Mouse (Mus musculus): ENCODE measurements around the gene Psen2. TPM values are rescaled to one million over a fixed set of nuclear protein-coding genes. Genes with fewer than 3 reads are reported as not detected.

Psen2 gene
- polyA plus RNA-seq, 1 experiment from 2014 or later = 5.2 TPM

GRCm38 (mm10) chr1:180198959-180199714, 64.1 kb downstream of the Psen2 start, which contains the start of gene Coq8a:
Gene Coq8a, minus strand, starts transcription at chr1:180199602.
- H3K9me3 ChIP-seq (replicated peaks; ENCODE audit: control insufficient read depth, low read length) = no peaks in the 10 kb centered on the region
- H3K4me1 ChIP-seq (ENCODE audit: control insufficient read depth, insufficient read depth, low read length) = no peaks in the 10 kb centered on the region
- H3K36me3 ChIP-seq (replicated peaks; ENCODE audit: control insufficient read depth, insufficient read depth, low read depth, low read length) = no peaks in the 10 kb centered on the region
- no peak for DNase-seq (ENCODE audit: low spot score)
- H3K4me2 ChIP-seq (ENCODE audit: low read depth, low read length) = no peak within 1 kb of the TSS
- no peak within 1 kb of the TSS for H3K9ac ChIP-seq (replicated peaks; ENCODE audit: low read length)
- H3K27ac ChIP-seq (replicated peaks; ENCODE audit: low read depth, low read length) = no peak within 1 kb of the TSS
- no peak for ATAC-seq (replicated peaks; ENCODE audit: insufficient number of reproducible peaks, low FRiP score, low TSS enrichment, low read depth)
- H3K27me3 ChIP-seq (ENCODE audit: control insufficient read depth, insufficient read depth, low read length) = no peaks in the 10 kb centered on the region
- no peak within 1 kb of the TSS for H3K4me3 ChIP-seq (ENCODE audit: low read depth, low read length)
- 61% methylated on average over 4 of the region's 4 CpGs for WGBS

- Histone ChIP-seq H3K9ac (replicated peaks; ENCODE audit: low read length) (no peak overlapping the region), H3K4me1 (ENCODE audit: control insufficient read depth, insufficient read depth, low read length) (no peaks in the 10 kb centered on the region), H3K4me3 (ENCODE audit: low read depth, low read length) (no peak overlapping the region), H3K27ac (replicated peaks; ENCODE audit: low read depth, low read length) (no peak overlapping the region), H3K27me3 (ENCODE audit: control insufficient read depth, insufficient read depth, low read length) (no peaks in the 10 kb centered on the region), H3K9me3 (replicated peaks; ENCODE audit: control insufficient read depth, low read length) (no peaks in the 10 kb centered on the region), H3K4me2 (ENCODE audit: low read depth, low read length) (no peak overlapping the region), H3K36me3 (replicated peaks; ENCODE audit: control insufficient read depth, insufficient read depth, low read depth, low read length) (no peaks in the 10 kb centered on the region)
- 76% methylated on average over 3 of the region's 3 CpGs for WGBS
- DNase-seq (ENCODE audit: low spot score) (no peak), ATAC-seq (replicated peaks; ENCODE audit: insufficient number of reproducible peaks, low FRiP score, low TSS enrichment, low read depth) (no peak)
Measured at GRCm38 (mm10) chr1:180197956-180198355, 65.3 kb downstream of the Psen2 start.

- no peak overlapping the region for H3K27ac ChIP-seq (replicated peaks; ENCODE audit: low read depth, low read length)
- no peaks in the 10 kb centered on the region for H3K36me3 ChIP-seq (replicated peaks; ENCODE audit: control insufficient read depth, insufficient read depth, low read depth, low read length)
- no peak overlapping the region for H3K9ac ChIP-seq (replicated peaks; ENCODE audit: low read length)
- no peak for ATAC-seq (replicated peaks; ENCODE audit: insufficient number of reproducible peaks, low FRiP score, low TSS enrichment, low read depth)
- no peak for DNase-seq (ENCODE audit: low spot score)
- 90% methylated on average over 9 of the region's 9 CpGs for WGBS
- no peak overlapping the region for H3K4me3 ChIP-seq (ENCODE audit: low read depth, low read length)
- no peaks in the 10 kb centered on the region for H3K4me1 ChIP-seq (ENCODE audit: control insufficient read depth, insufficient read depth, low read length)
- H3K9me3 ChIP-seq (replicated peaks; ENCODE audit: control insufficient read depth, low read length) = no peaks in the 10 kb centered on the region
- no peaks in the 10 kb centered on the region for H3K27me3 ChIP-seq (ENCODE audit: control insufficient read depth, insufficient read depth, low read length)
- H3K4me2 ChIP-seq (ENCODE audit: low read depth, low read length) = peak overlapping the region; percentile 49; the same call in 1 of the 2 replicates
Measured at GRCm38 (mm10) chr1:180196508-180196907, 66.7 kb downstream of the Psen2 start.

- ATAC-seq (replicated peaks; ENCODE audit: insufficient number of reproducible peaks, low FRiP score, low TSS enrichment, low read depth) (peak; percentile 99), DNase-seq (ENCODE audit: low spot score) (peak; percentile 97)
Measured at GRCm38 (mm10) chr1:180195703-180196381, 67.4 kb downstream of the Psen2 start.

GRCm38 (mm10) chr1:180194781-180195471, 68.3 kb downstream of the Psen2 start:
- no peak for ATAC-seq (replicated peaks; ENCODE audit: insufficient number of reproducible peaks, low FRiP score, low TSS enrichment, low read depth)
- no peak overlapping the region for H3K27ac ChIP-seq (replicated peaks; ENCODE audit: low read depth, low read length)
- peak overlapping the region; percentile 92 for H3K4me2 ChIP-seq (ENCODE audit: low read depth, low read length)
- DNase-seq (ENCODE audit: low spot score) = peak; percentile 50
- H3K9me3 ChIP-seq (replicated peaks; ENCODE audit: control insufficient read depth, low read length) = no peaks in the 10 kb centered on the region
- H3K27me3 ChIP-seq (ENCODE audit: control insufficient read depth, insufficient read depth, low read length) = no peaks in the 10 kb centered on the region
- H3K9ac ChIP-seq (replicated peaks; ENCODE audit: low read length) = peak overlapping the region; percentile 30; the same call in 1 of the 2 replicates
- no peaks in the 10 kb centered on the region for H3K4me1 ChIP-seq (ENCODE audit: control insufficient read depth, insufficient read depth, low read length)
- H3K4me3 ChIP-seq (ENCODE audit: low read depth, low read length) = peak overlapping the region; percentile 52
- no peaks in the 10 kb centered on the region for H3K36me3 ChIP-seq (replicated peaks; ENCODE audit: control insufficient read depth, insufficient read depth, low read depth, low read length)
- WGBS = 28% methylated on average over 9 of the region's 9 CpGs

More at GRCm38 (mm10) chr1:180195703-180196381, 67.4 kb downstream of the Psen2 start:
- H3K36me3 ChIP-seq (replicated peaks; ENCODE audit: control insufficient read depth, insufficient read depth, low read depth, low read length) = no peaks in the 10 kb centered on the region
- H3K27ac ChIP-seq (replicated peaks; ENCODE audit: low read depth, low read length) = no peak overlapping the region
- peak overlapping the region; percentile 30; the same call in 1 of the 2 replicates for H3K9ac ChIP-seq (replicated peaks; ENCODE audit: low read length)
- no peaks in the 10 kb centered on the region for H3K9me3 ChIP-seq (replicated peaks; ENCODE audit: control insufficient read depth, low read length)
- H3K27me3 ChIP-seq (ENCODE audit: control insufficient read depth, insufficient read depth, low read length) = no peaks in the 10 kb centered on the region
- H3K4me3 ChIP-seq (ENCODE audit: low read depth, low read length) = peak overlapping the region; percentile 52
- no peaks in the 10 kb centered on the region for H3K4me1 ChIP-seq (ENCODE audit: control insufficient read depth, insufficient read depth, low read length)
- WGBS = under 1% methylated on average over 57 of the region's 57 CpGs
- H3K4me2 ChIP-seq (ENCODE audit: low read depth, low read length) = peak overlapping the region; percentile 92

- H3K27ac ChIP-seq (replicated peaks; ENCODE audit: low read depth, low read length) = no peak overlapping the region
- ATAC-seq (replicated peaks; ENCODE audit: insufficient number of reproducible peaks, low FRiP score, low TSS enrichment, low read depth) (no peak), DNase-seq (ENCODE audit: low spot score) (no peak)
- H3K4me3 ChIP-seq (ENCODE audit: low read depth, low read length) = no peak overlapping the region
- H3K9me3 ChIP-seq (replicated peaks; ENCODE audit: control insufficient read depth, low read length) = no peaks in the 10 kb centered on the region
- H3K4me1 ChIP-seq (ENCODE audit: control insufficient read depth, insufficient read depth, low read length) = no peaks in the 10 kb centered on the region
- no peak overlapping the region for H3K9ac ChIP-seq (replicated peaks; ENCODE audit: low read length)
- no peaks in the 10 kb centered on the region for H3K36me3 ChIP-seq (replicated peaks; ENCODE audit: control insufficient read depth, insufficient read depth, low read depth, low read length)
- H3K27me3 ChIP-seq (ENCODE audit: control insufficient read depth, insufficient read depth, low read length) = no peaks in the 10 kb centered on the region
- WGBS = 86% methylated on average over 9 of the region's 9 CpGs
- H3K4me2 ChIP-seq (ENCODE audit: low read depth, low read length) = no peak overlapping the region
Measured at GRCm38 (mm10) chr1:180194048-180194447, 69.2 kb downstream of the Psen2 start.

- DNase-seq (ENCODE audit: low spot score) = no peak
- Histone ChIP-seq H3K27me3 (ENCODE audit: control insufficient read depth, insufficient read depth, low read length) (no peaks in the 10 kb centered on the region), H3K36me3 (replicated peaks; ENCODE audit: control insufficient read depth, insufficient read depth, low read depth, low read length) (no peaks in the 10 kb centered on the region), H3K27ac (replicated peaks; ENCODE audit: low read depth, low read length) (no peak overlapping the region), H3K4me3 (ENCODE audit: low read depth, low read length) (no peak overlapping the region), H3K9ac (replicated peaks; ENCODE audit: low read length) (no peak overlapping the region), H3K9me3 (replicated peaks; ENCODE audit: control insufficient read depth, low read length) (no peaks in the 10 kb centered on the region), H3K4me1 (ENCODE audit: control insufficient read depth, insufficient read depth, low read length) (no peaks in the 10 kb centered on the region), H3K4me2 (ENCODE audit: low read depth, low read length) (no peak overlapping the region)
- 85% methylated on average over 8 of the region's 8 CpGs for WGBS
- ATAC-seq (replicated peaks; ENCODE audit: insufficient number of reproducible peaks, low FRiP score, low TSS enrichment, low read depth) = no peak
Measured at GRCm38 (mm10) chr1:180193391-180193935, 69.8 kb downstream of the Psen2 start.

Measured in embryonic facial prominence, embryonic 11.5 days (tissue).